Mouse (Mus musculus): ENCODE measurements around the gene Lrrc45. TPM values are rescaled to one million over a fixed set of nuclear protein-coding genes. Genes with fewer than 3 reads are reported as not detected.

The Lrrc45 gene
- total RNA-seq, 1 experiment = 30.3 TPM

DNA sequence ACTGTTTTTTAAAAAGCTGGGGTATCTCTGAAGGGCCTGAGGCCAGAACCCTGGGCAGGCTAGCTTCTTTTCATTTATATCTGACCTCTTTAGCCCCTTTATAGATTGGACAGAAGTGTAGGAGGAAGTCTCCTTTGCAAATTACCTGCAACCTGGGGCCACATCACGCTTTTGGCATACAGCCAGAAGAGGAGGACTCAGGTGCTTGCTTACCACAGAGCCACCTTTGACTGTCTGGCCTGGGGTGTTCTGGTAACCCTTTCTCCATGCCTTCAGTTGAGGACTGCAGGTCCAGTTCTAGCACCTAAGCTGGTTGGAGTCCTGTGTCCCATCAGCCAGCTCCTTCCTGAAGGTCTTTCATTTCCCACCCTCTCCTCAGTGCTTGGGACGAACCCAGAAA lies 4.2 kb upstream of the Lrrc45 start:
- Histone ChIP-seq H3K4me1 (ENCODE audit: control insufficient read depth in 2 of 2, insufficient read depth in 2 of 2, low read length in 2 of 2, poor library complexity in 1 of 2) (peaks cover 10 to 45% of the 10 kb centered on the region in 2 experiments; a peak in 3 of 4 replicates), H3K9ac (ENCODE audit: insufficient read depth, low read depth, low read length, poor library complexity, severe bottlenecking) (no peak overlapping the region), H3K4me3 (ENCODE audit: insufficient read depth in 1 of 2, low read depth in 1 of 2, low read length in 2 of 2, poor library complexity in 1 of 2, severe bottlenecking in 1 of 2) (no peak overlapping the region), H3K36me3 (ENCODE audit: control insufficient read depth, insufficient read depth, low read length, poor library complexity, severe bottlenecking) (peaks cover 21% of the 10 kb centered on the region), H3K27ac (ENCODE audit: insufficient read depth, low read depth, low read length, poor library complexity, severe bottlenecking) (no peak overlapping the region), H3K9me3 (ENCODE audit: control insufficient read depth, insufficient read depth, low read depth, low read length) (no peaks in the 10 kb centered on the region)
- no peak for DNase-seq (ENCODE audit: low read depth, low spot score)
- in situ Hi-C loops (cut with MboI; ENCODE audit: low sequenced_read_pairs in 2 of 2, unreplicated experiment in 2 of 2) = no loop called here
- TF ChIP-seq CHD2 (IDR thresholded peaks at IDR 0.05; ENCODE audit: low read depth, low read length) = no peak
- TF ChIP-seq MAFK (IDR thresholded peaks at IDR 0.05; ENCODE audit: insufficient read depth, low read depth, low read length) = no peak

- Histone ChIP-seq H3K4me3 (ENCODE audit: insufficient read depth in 1 of 2, low read depth in 1 of 2, low read length in 2 of 2, poor library complexity in 1 of 2, severe bottlenecking in 1 of 2) (no peak overlapping the region), H3K36me3 (ENCODE audit: control insufficient read depth, insufficient read depth, low read length, poor library complexity, severe bottlenecking) (peaks cover 21% of the 10 kb centered on the region), H3K9ac (ENCODE audit: insufficient read depth, low read depth, low read length, poor library complexity, severe bottlenecking) (no peak overlapping the region), H3K9me3 (ENCODE audit: control insufficient read depth, insufficient read depth, low read depth, low read length) (no peaks in the 10 kb centered on the region), H3K4me1 (ENCODE audit: control insufficient read depth in 2 of 2, insufficient read depth in 2 of 2, low read length in 2 of 2, poor library complexity in 1 of 2) (peaks cover 10 to 34% of the 10 kb centered on the region in 2 experiments; a peak in 3 of 4 replicates), H3K27ac (ENCODE audit: insufficient read depth, low read depth, low read length, poor library complexity, severe bottlenecking) (no peak overlapping the region)
- DNase-seq (ENCODE audit: low read depth, low spot score) = no peak
- in situ Hi-C loops (cut with MboI; ENCODE audit: low sequenced_read_pairs in 2 of 2, unreplicated experiment in 2 of 2) = no loop called here
- TF ChIP-seq CHD2 (IDR thresholded peaks at IDR 0.05; ENCODE audit: low read depth, low read length) = no peak
- TF ChIP-seq ZNF384 (IDR thresholded peaks at IDR 0.05; ENCODE audit: low read depth, low read length) = no peak
- TF ChIP-seq MAFK (IDR thresholded peaks at IDR 0.05; ENCODE audit: insufficient read depth, low read depth, low read length) = no peak
- no peak for TF ChIP-seq HCFC1 (IDR thresholded peaks at IDR 0.05; ENCODE audit: borderline replicate concordance, insufficient read depth, low read length)
- TF ChIP-seq ZC3H11A (IDR thresholded peaks at IDR 0.05; ENCODE audit: borderline replicate concordance, low read depth, low read length) = no peak
Measured at GRCm38 (mm10) chr11:120710672-120711071, 3.1 kb upstream of the Lrrc45 start.

DNA sequence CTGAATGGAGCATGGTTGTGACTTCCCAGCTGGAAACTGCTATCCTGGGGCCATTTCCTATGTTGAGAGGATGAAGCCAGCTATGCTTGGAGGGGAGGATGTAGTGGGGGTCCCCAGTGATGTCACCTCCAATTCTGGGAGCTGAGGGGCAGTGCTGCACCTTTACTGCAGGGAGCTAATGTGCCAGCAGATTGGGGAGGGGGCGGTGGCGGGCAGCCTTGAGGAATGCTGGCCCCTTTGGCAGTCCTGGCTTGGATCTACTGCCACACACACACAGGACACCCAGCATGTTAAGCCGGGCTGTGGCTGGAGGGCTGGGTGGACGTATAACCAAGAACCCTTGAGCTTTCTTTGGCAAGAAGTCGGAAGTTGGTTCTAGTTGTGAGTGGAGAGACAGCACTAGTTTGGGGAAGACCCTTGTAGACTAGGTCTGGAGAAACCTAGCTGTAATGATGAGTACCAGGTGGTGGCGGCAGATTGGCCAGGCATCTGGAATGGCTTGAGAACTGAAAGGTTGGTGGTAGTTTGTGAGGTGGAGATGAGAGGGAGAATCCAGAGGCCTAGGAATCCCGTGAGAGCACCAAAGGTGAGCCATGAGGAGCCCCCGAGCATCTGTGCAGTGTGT lies 1.6 kb upstream of the Lrrc45 start:
- Histone ChIP-seq H3K9ac (ENCODE audit: insufficient read depth, low read depth, low read length, poor library complexity, severe bottlenecking) (no peak overlapping the region), H3K27ac (ENCODE audit: insufficient read depth, low read depth, low read length, poor library complexity, severe bottlenecking) (no peak overlapping the region), H3K4me3 (ENCODE audit: insufficient read depth in 1 of 2, low read depth in 1 of 2, low read length in 2 of 2, poor library complexity in 1 of 2, severe bottlenecking in 1 of 2) (no peak overlapping the region), H3K9me3 (ENCODE audit: control insufficient read depth, insufficient read depth, low read depth, low read length) (no peaks in the 10 kb centered on the region), H3K4me1 (ENCODE audit: control insufficient read depth in 2 of 2, insufficient read depth in 2 of 2, low read length in 2 of 2, poor library complexity in 1 of 2) (peaks cover 5 to 24% of the 10 kb centered on the region in 2 experiments; a peak in 3 of 4 replicates), H3K36me3 (ENCODE audit: control insufficient read depth, insufficient read depth, low read length, poor library complexity, severe bottlenecking) (peaks cover 23% of the 10 kb centered on the region)
- TF ChIP-seq CHD2 (IDR thresholded peaks at IDR 0.05; ENCODE audit: low read depth, low read length) = no peak
- TF ChIP-seq ZNF384 (IDR thresholded peaks at IDR 0.05; ENCODE audit: low read depth, low read length) = no peak
- TF ChIP-seq ZC3H11A (IDR thresholded peaks at IDR 0.05; ENCODE audit: borderline replicate concordance, low read depth, low read length) = no peak
- TF ChIP-seq MAFK (IDR thresholded peaks at IDR 0.05; ENCODE audit: insufficient read depth, low read depth, low read length) = no peak
- TF ChIP-seq HCFC1 (IDR thresholded peaks at IDR 0.05; ENCODE audit: borderline replicate concordance, insufficient read depth, low read length) = no peak
- in situ Hi-C loops (cut with MboI; ENCODE audit: low sequenced_read_pairs in 2 of 2, unreplicated experiment in 2 of 2) = no loop called here
- no peak for DNase-seq (ENCODE audit: low read depth, low spot score)

- in situ Hi-C loops (cut with MboI; ENCODE audit: low sequenced_read_pairs in 2 of 2, unreplicated experiment in 2 of 2) = no loop called here
- Histone ChIP-seq H3K4me3 (ENCODE audit: insufficient read depth in 1 of 2, low read depth in 1 of 2, low read length in 2 of 2, poor library complexity in 1 of 2, severe bottlenecking in 1 of 2) (peak overlapping the region; percentile 76 to 96), H3K9me3 (ENCODE audit: control insufficient read depth, insufficient read depth, low read depth, low read length) (no peaks in the 10 kb centered on the region), H3K27ac (ENCODE audit: insufficient read depth, low read depth, low read length, poor library complexity, severe bottlenecking) (no peak overlapping the region), H3K36me3 (ENCODE audit: control insufficient read depth, insufficient read depth, low read length, poor library complexity, severe bottlenecking) (peaks cover 25% of the 10 kb centered on the region), H3K4me1 (ENCODE audit: control insufficient read depth in 2 of 2, insufficient read depth in 2 of 2, low read length in 2 of 2, poor library complexity in 1 of 2) (peaks cover 1 to 19% of the 10 kb centered on the region in 2 experiments; a peak in 3 of 4 replicates), H3K9ac (ENCODE audit: insufficient read depth, low read depth, low read length, poor library complexity, severe bottlenecking) (peak overlapping the region; percentile 74)
- no peak for DNase-seq (ENCODE audit: low read depth, low spot score)
- TF ChIP-seq ZC3H11A (IDR thresholded peaks at IDR 0.05; ENCODE audit: borderline replicate concordance, low read depth, low read length) = no peak
- no peak for TF ChIP-seq CHD2 (IDR thresholded peaks at IDR 0.05; ENCODE audit: low read depth, low read length)
- no peak for TF ChIP-seq ZNF384 (IDR thresholded peaks at IDR 0.05; ENCODE audit: low read depth, low read length)
- peak; percentile 23; the same call in 1 of the 2 replicates for TF ChIP-seq HCFC1 (IDR thresholded peaks at IDR 0.05; ENCODE audit: borderline replicate concordance, insufficient read depth, low read length)
Measured at GRCm38 (mm10) chr11:120712771-120713568, 755 bp upstream of the Lrrc45 start.
